Mouse (Mus musculus): ENCODE results near the gene Usp42.

GRCm38 (mm10) chr5:143670740-143671415 lies 61.2 kb downstream of the Usp42 start:
- TF ChIP-seq MYOG (IDR thresholded peaks at IDR 0.05; ENCODE audit: control insufficient read depth in 1 of 3, insufficient read depth in 1 of 3, insufficient read length in 2 of 3, low read depth in 2 of 3) (no peak), USF1 (IDR thresholded peaks at IDR 0.05; ENCODE audit: low read depth) (no peak), POLR2A (IDR thresholded peaks at IDR 0.05; ENCODE audit: insufficient read length, low read depth) (no peak), POLR2AphosphoS2 (IDR thresholded peaks at IDR 0.05; ENCODE audit: insufficient read length, low read depth) (no peak), E2F4 (IDR thresholded peaks at IDR 0.05; ENCODE audit: insufficient read depth) (no peak), MAX (IDR thresholded peaks at IDR 0.05; ENCODE audit: low read depth) (no peak), REST (IDR thresholded peaks at IDR 0.05; ENCODE audit: insufficient read depth, insufficient read length) (no peak), SRF (IDR thresholded peaks at IDR 0.05; ENCODE audit: control insufficient read depth, insufficient read length, low read depth) (no peak), TCF12 (IDR thresholded peaks at IDR 0.05; ENCODE audit: insufficient read depth, poor library complexity, severe bottlenecking) (no peak), MYOD1 (IDR thresholded peaks at IDR 0.05; ENCODE audit: control insufficient read depth in 1 of 3, insufficient read length in 2 of 3, low read depth in 2 of 3) (no peak), CEBPB (IDR thresholded peaks at IDR 0.05; ENCODE audit: insufficient read depth, poor library complexity, severe bottlenecking) (no peak)

All from myocyte (in vitro differentiated cells).